Mouse (Mus musculus) ES-E14 (cell line): Measurements from ENCODE around the gene Gm9970. TPM values are rescaled to one million over a fixed set of nuclear protein-coding genes. Genes with fewer than 3 reads are reported as not detected.

Source experiments
- DNase-seq: peaks from one replicate; pipeline ENCODE4 v3.0.0-alpha.2; 2013; ENCODE audit warnings: low read depth, low spot score
- H3K27ac ChIP-seq: 2 replicates; pipeline ENCODE4 v1.5.1; 2012; ENCODE audit warnings: low read depth, mild to moderate bottlenecking, low read length, moderate library complexity, mixed read lengths; ENCODE audit not compliant: poor library complexity, insufficient read depth, severe bottlenecking
- H3K36me3 ChIP-seq: 2 replicates; pipeline ENCODE4 v1.6.1; 2012; ENCODE audit warnings: mild to moderate bottlenecking, low read length, moderate library complexity, mixed read lengths; ENCODE audit not compliant: control insufficient read depth, poor library complexity, insufficient read depth, severe bottlenecking
- H3K4me1 ChIP-seq, 2 experiments: fragments of 150-350 bp in 1 of 2; sonication (generic) in 1 of 2; 2 replicates each; pipeline ENCODE4 v1.6.1; 2012; ENCODE audit warnings: low read length in 2 of 2, mild to moderate bottlenecking in 1 of 2, mixed read lengths in 1 of 2; ENCODE audit not compliant: control insufficient read depth in 2 of 2, insufficient read depth in 2 of 2, poor library complexity in 1 of 2
- H3K4me3 ChIP-seq, 2 experiments: fragments of 150-350 bp in 1 of 2; sonication (generic) in 1 of 2; 2 replicates each; pipeline ENCODE4 v1.5.1; 2012; ENCODE audit warnings: low read length in 2 of 2, low read depth in 1 of 2, mild to moderate bottlenecking in 1 of 2, mixed read lengths in 1 of 2; ENCODE audit not compliant: insufficient read depth in 1 of 2, poor library complexity in 1 of 2, severe bottlenecking in 1 of 2
- H3K9ac ChIP-seq: 2 replicates; pipeline ENCODE4 v1.6.1; 2012; ENCODE audit warnings: low read depth, mild to moderate bottlenecking, low read length, mixed read lengths; ENCODE audit not compliant: poor library complexity, insufficient read depth, severe bottlenecking
- H3K9me3 ChIP-seq: fragments of 150-350 bp; sonication (generic); 2 replicates; pipeline ENCODE4 v1.6.1; 2012; ENCODE audit warnings: low read depth, mild to moderate bottlenecking, low read length; ENCODE audit not compliant: control insufficient read depth, insufficient read depth
- CHD2 ChIP-seq: IDR thresholded peaks from 2 replicates; pipeline ENCODE4 v1.6.1; 2014; ENCODE audit warnings: mild to moderate bottlenecking, low read depth, low read length, inconsistent platforms
- HCFC1 ChIP-seq: IDR thresholded peaks from 2 replicates; pipeline ENCODE4 v1.6.1; 2012; ENCODE audit warnings: low read length, inconsistent platforms, borderline replicate concordance; ENCODE audit not compliant: insufficient read depth
- MAFK ChIP-seq: IDR thresholded peaks from 2 replicates; pipeline ENCODE4 v1.6.1; 2014; ENCODE audit warnings: mild to moderate bottlenecking, low read depth, low read length, inconsistent platforms; ENCODE audit not compliant: insufficient read depth
- ZC3H11A ChIP-seq: IDR thresholded peaks from 2 replicates; pipeline ENCODE4 v1.6.1; 2012; ENCODE audit warnings: low read depth, mild to moderate bottlenecking, inconsistent platforms, low read length, borderline replicate concordance
- ZNF384 ChIP-seq: IDR thresholded peaks from 2 replicates; pipeline ENCODE4 v1.6.1; 2012; ENCODE audit warnings: low read depth, low read length, inconsistent platforms
- in situ Hi-C, 2 experiments: fragments of 600-800 bp; cut with MboI; formaldehyde crosslinking; loops; one replicate each; pipeline ENCODE4 v1.15.1; 2025; ENCODE audit warnings: low sequenced_read_pairs in 2 of 2, inconsistent platforms in 1 of 2; ENCODE audit not compliant: unreplicated experiment in 2 of 2
- total RNA-seq: library from RNA; depleted of rRNA; stranded (reverse); fragments of 300-350 nt; gene quantifications from 2 replicates; pipeline ENCODE4 v1.2.3, GENCODE M21; 2012; rRNA removed

The Gm9970 gene
- total RNA-seq, 1 experiment: not detected

- Histone ChIP-seq H3K4me3 (peak overlapping the region; percentile 76 to 92), H3K4me1 (peaks cover 8 to 9% of the 10 kb centered on the region in 2 experiments), H3K9ac (peak overlapping the region; percentile 85), H3K36me3 (peaks cover 44% of the 10 kb centered on the region), H3K9me3 (no peaks in the 10 kb centered on the region), H3K27ac (peak overlapping the region; percentile 41; the same call in 1 of the 2 replicates)
- in situ Hi-C loops: no loop called here
- TF ChIP-seq MAFK (no peak), CHD2 (no peak), HCFC1 (no peak), ZC3H11A (no peak), ZNF384 (no peak)
- no peak for DNase-seq
These were observed 48.7 kb downstream of the Gm9970 start for GRCm38 (mm10) chr5:31192045-31192938.

Other genes starting within 250 kb of the Gm9970 start
- 53.7 and 64.5 TPM in 2 replicates for gene Atraid, start 192.9 kb downstream of the Gm9970 start, total RNA-seq
- gene Slc5a6, start 192.3 kb downstream of the Gm9970 start, total RNA-seq: 44.1 and 51.3 TPM in 2 replicates
- gene Cad, start 186.5 kb downstream of the Gm9970 start, total RNA-seq: 154 and 258 TPM in 2 replicates
- 0.37 and 0.67 TPM in 2 replicates for gene Dnajc5g, start 134.9 kb downstream of the Gm9970 start, total RNA-seq
- 1.5 and 2.5 TPM in 2 replicates for gene Slc30a3, start 133.0 kb downstream of the Gm9970 start, total RNA-seq
- 1.3 and 2.3 TPM in 2 replicates for gene Trim54, start 124.5 kb downstream of the Gm9970 start, total RNA-seq
- gene Ucn, start 102.4 kb downstream of the Gm9970 start, total RNA-seq: not detected in 2 replicates
- 43.1 and 45.7 TPM in 2 replicates for gene Mpv17, start 87.0 kb downstream of the Gm9970 start, total RNA-seq
- gene Gm29609, start 61.3 kb downstream of the Gm9970 start, total RNA-seq: 3.1 and 6.3 TPM in 2 replicates
- 73.8 and 83.8 TPM in 2 replicates for gene Gtf3c2, start 61.1 kb downstream of the Gm9970 start, total RNA-seq
- gene Snx17, start 48.0 kb downstream of the Gm9970 start, total RNA-seq: 72.0 and 76.5 TPM in 2 replicates
- gene Eif2b4, start 47.8 kb downstream of the Gm9970 start, total RNA-seq: 74.5 and 76.8 TPM in 2 replicates
- 15.2 and 18.5 TPM in 2 replicates for gene Zfp513, start 38.9 kb downstream of the Gm9970 start, total RNA-seq
- gene Ppm1g, start 20.5 kb downstream of the Gm9970 start, total RNA-seq: 285 and 294 TPM in 2 replicates
- gene Nrbp1, start 368 bp downstream of the Gm9970 start, total RNA-seq: 42.4 and 53.1 TPM in 2 replicates
- gene Krtcap3, start 10.5 kb upstream of the Gm9970 start, total RNA-seq: 10.5 and 24.6 TPM in 2 replicates
- gene Ift172, start 49.9 kb upstream of the Gm9970 start, total RNA-seq: 26.9 and 38.1 TPM in 2 replicates
- gene Fndc4, start 54.8 kb upstream of the Gm9970 start, total RNA-seq: 14.2 and 23.2 TPM in 2 replicates
- gene Gckr, start 56.2 kb upstream of the Gm9970 start, total RNA-seq: 0.04 TPM in 1 of 2 replicates, not detected in the other
- gene Zfp512, start 211.2 kb upstream of the Gm9970 start, total RNA-seq: 29.5 and 32.3 TPM in 2 replicates
- gene 4930548H24Rik, start 244.5 kb upstream of the Gm9970 start, total RNA-seq: 2.4 TPM in 2 replicates